Mouse (Mus musculus): ENCODE results near the gene Ccdc162. TPM values are rescaled to one million over a fixed set of nuclear protein-coding genes. Genes with fewer than 3 reads are reported as not detected.

Ccdc162 gene
- total RNA-seq, 1 experiment = 0.40 TPM

- H3K9ac ChIP-seq (ENCODE audit: insufficient read depth, low read depth, low read length, poor library complexity, severe bottlenecking) = no peak overlapping the region
- no peak overlapping the region for H3K4me3 ChIP-seq (ENCODE audit: insufficient read depth in 1 of 2, low read depth in 1 of 2, low read length in 2 of 2, poor library complexity in 1 of 2, severe bottlenecking in 1 of 2)
- TF ChIP-seq ZNF384 (IDR thresholded peaks at IDR 0.05; ENCODE audit: low read depth, low read length) (no peak), CHD2 (IDR thresholded peaks at IDR 0.05; ENCODE audit: low read depth, low read length) (no peak), ZC3H11A (IDR thresholded peaks at IDR 0.05; ENCODE audit: borderline replicate concordance, low read depth, low read length) (no peak), MAFK (IDR thresholded peaks at IDR 0.05; ENCODE audit: insufficient read depth, low read depth, low read length) (no peak), HCFC1 (IDR thresholded peaks at IDR 0.05; ENCODE audit: borderline replicate concordance, insufficient read depth, low read length) (no peak)
- H3K27ac ChIP-seq (ENCODE audit: insufficient read depth, low read depth, low read length, poor library complexity, severe bottlenecking) = no peak overlapping the region; the same call in 1 of the 2 replicates
- no peaks in the 10 kb centered on the region for H3K36me3 ChIP-seq (ENCODE audit: control insufficient read depth, insufficient read depth, low read length, poor library complexity, severe bottlenecking)
- peaks cover 0 to 8% of the 10 kb centered on the region in 2 experiments; a peak in 3 of 4 replicates for H3K4me1 ChIP-seq (ENCODE audit: control insufficient read depth in 2 of 2, insufficient read depth in 2 of 2, low read length in 2 of 2, poor library complexity in 1 of 2)
- no peak for DNase-seq (ENCODE audit: low read depth, low spot score)
- no peaks in the 10 kb centered on the region for H3K9me3 ChIP-seq (ENCODE audit: control insufficient read depth, insufficient read depth, low read depth, low read length)
- in situ Hi-C loops (cut with MboI; ENCODE audit: low sequenced_read_pairs in 2 of 2, unreplicated experiment in 2 of 2) = no loop called here
Observed at GRCm38 (mm10) chr10:41545224-41545755, 171.1 kb downstream of the Ccdc162 start.

GRCm38 (mm10) chr10:41544481-41545190 is 171.8 kb downstream of the Ccdc162 start:
- no peak overlapping the region for H3K9ac ChIP-seq (ENCODE audit: insufficient read depth, low read depth, low read length, poor library complexity, severe bottlenecking)
- H3K36me3 ChIP-seq (ENCODE audit: control insufficient read depth, insufficient read depth, low read length, poor library complexity, severe bottlenecking) = no peaks in the 10 kb centered on the region
- no peak overlapping the region; the same call in 1 of the 2 replicates for H3K27ac ChIP-seq (ENCODE audit: insufficient read depth, low read depth, low read length, poor library complexity, severe bottlenecking)
- no peaks in the 10 kb centered on the region for H3K9me3 ChIP-seq (ENCODE audit: control insufficient read depth, insufficient read depth, low read depth, low read length)
- H3K4me1 ChIP-seq (ENCODE audit: control insufficient read depth in 2 of 2, insufficient read depth in 2 of 2, low read length in 2 of 2, poor library complexity in 1 of 2) = peaks cover 0 to 8% of the 10 kb centered on the region in 2 experiments; a peak in 3 of 4 replicates
- DNase-seq (ENCODE audit: low read depth, low spot score) = no peak
- peak overlapping the region in 1 of 2 experiments; percentile 26; a peak in 1 of 4 replicates for H3K4me3 ChIP-seq (ENCODE audit: insufficient read depth in 1 of 2, low read depth in 1 of 2, low read length in 2 of 2, poor library complexity in 1 of 2, severe bottlenecking in 1 of 2)
- in situ Hi-C loops (cut with MboI; ENCODE audit: low sequenced_read_pairs in 2 of 2, unreplicated experiment in 2 of 2) = no loop called here
- TF ChIP-seq CHD2 (IDR thresholded peaks at IDR 0.05; ENCODE audit: low read depth, low read length) (no peak), HCFC1 (IDR thresholded peaks at IDR 0.05; ENCODE audit: borderline replicate concordance, insufficient read depth, low read length) (no peak), ZNF384 (IDR thresholded peaks at IDR 0.05; ENCODE audit: low read depth, low read length) (no peak), ZC3H11A (IDR thresholded peaks at IDR 0.05; ENCODE audit: borderline replicate concordance, low read depth, low read length) (no peak)

GRCm38 (mm10) chr10:41543844-41544243 is 172.6 kb downstream of the Ccdc162 start:
- no peak overlapping the region for H3K27ac ChIP-seq (ENCODE audit: insufficient read depth, low read depth, low read length, poor library complexity, severe bottlenecking)
- DNase-seq (ENCODE audit: low read depth, low spot score) = no peak
- H3K4me1 ChIP-seq (ENCODE audit: control insufficient read depth in 2 of 2, insufficient read depth in 2 of 2, low read length in 2 of 2, poor library complexity in 1 of 2) = peaks cover 0 to 8% of the 10 kb centered on the region in 2 experiments; a peak in 3 of 4 replicates
- TF ChIP-seq ZNF384 (IDR thresholded peaks at IDR 0.05; ENCODE audit: low read depth, low read length) = no peak
- peak; percentile 58; the same call in 1 of the 2 replicates for TF ChIP-seq MAFK (IDR thresholded peaks at IDR 0.05; ENCODE audit: insufficient read depth, low read depth, low read length)
- in situ Hi-C loops (cut with MboI; ENCODE audit: low sequenced_read_pairs in 2 of 2, unreplicated experiment in 2 of 2) = no loop called here
- H3K9ac ChIP-seq (ENCODE audit: insufficient read depth, low read depth, low read length, poor library complexity, severe bottlenecking) = no peak overlapping the region
- peaks cover 2% of the 10 kb centered on the region; the same call in 1 of the 2 replicates for H3K36me3 ChIP-seq (ENCODE audit: control insufficient read depth, insufficient read depth, low read length, poor library complexity, severe bottlenecking)
- H3K9me3 ChIP-seq (ENCODE audit: control insufficient read depth, insufficient read depth, low read depth, low read length) = no peaks in the 10 kb centered on the region
- H3K4me3 ChIP-seq (ENCODE audit: insufficient read depth in 1 of 2, low read depth in 1 of 2, low read length in 2 of 2, poor library complexity in 1 of 2, severe bottlenecking in 1 of 2) = no peak overlapping the region

- no peak for TF ChIP-seq MAFK (IDR thresholded peaks at IDR 0.05; ENCODE audit: insufficient read depth, low read depth, low read length)
- TF ChIP-seq HCFC1 (IDR thresholded peaks at IDR 0.05; ENCODE audit: borderline replicate concordance, insufficient read depth, low read length) = no peak
- TF ChIP-seq ZNF384 (IDR thresholded peaks at IDR 0.05; ENCODE audit: low read depth, low read length) = no peak
- TF ChIP-seq CHD2 (IDR thresholded peaks at IDR 0.05; ENCODE audit: low read depth, low read length) = no peak
- TF ChIP-seq ZC3H11A (IDR thresholded peaks at IDR 0.05; ENCODE audit: borderline replicate concordance, low read depth, low read length) = no peak
- in situ Hi-C loops (cut with MboI; ENCODE audit: low sequenced_read_pairs in 2 of 2, unreplicated experiment in 2 of 2) = no loop called here
- DNase-seq (ENCODE audit: low read depth, low spot score) = no peak
- peaks cover 2% of the 10 kb centered on the region; the same call in 1 of the 2 replicates for H3K36me3 ChIP-seq (ENCODE audit: control insufficient read depth, insufficient read depth, low read length, poor library complexity, severe bottlenecking)
- H3K4me3 ChIP-seq (ENCODE audit: insufficient read depth in 1 of 2, low read depth in 1 of 2, low read length in 2 of 2, poor library complexity in 1 of 2, severe bottlenecking in 1 of 2) = no peak overlapping the region
- peaks cover 0 to 8% of the 10 kb centered on the region in 2 experiments; a peak in 3 of 4 replicates for H3K4me1 ChIP-seq (ENCODE audit: control insufficient read depth in 2 of 2, insufficient read depth in 2 of 2, low read length in 2 of 2, poor library complexity in 1 of 2)
- no peaks in the 10 kb centered on the region for H3K9me3 ChIP-seq (ENCODE audit: control insufficient read depth, insufficient read depth, low read depth, low read length)
- H3K9ac ChIP-seq (ENCODE audit: insufficient read depth, low read depth, low read length, poor library complexity, severe bottlenecking) = no peak overlapping the region
- no peak overlapping the region for H3K27ac ChIP-seq (ENCODE audit: insufficient read depth, low read depth, low read length, poor library complexity, severe bottlenecking)
Observed at GRCm38 (mm10) chr10:41543439-41543838, 173.0 kb downstream of the Ccdc162 start.

Measured in ES-E14 (cell line).